Mouse (Mus musculus): ENCODE measurements around the gene Lgr5.

Gene Lgr5

DNA sequence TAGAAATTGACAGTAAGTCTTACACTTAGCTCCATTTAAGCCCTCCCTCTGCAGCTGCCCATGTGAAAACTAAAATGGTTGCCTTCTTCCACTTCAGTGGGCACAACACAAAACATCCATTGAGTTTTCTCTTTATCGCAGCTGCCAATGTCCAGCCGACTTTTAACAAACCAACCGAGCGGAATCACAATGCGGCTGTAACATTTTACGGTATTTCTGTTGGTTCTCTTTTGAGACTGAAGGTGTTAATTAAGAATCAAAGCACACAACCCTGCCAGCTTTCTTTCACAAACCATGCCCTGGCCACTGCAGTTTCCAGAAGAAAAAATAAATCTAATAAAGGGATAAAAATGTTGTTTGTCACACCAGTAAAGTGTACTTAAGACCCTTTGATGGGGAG is 16.3 kb downstream of the Lgr5 start:
- DNase-seq (ENCODE audit: low read depth, low spot score): no peak

DNA sequence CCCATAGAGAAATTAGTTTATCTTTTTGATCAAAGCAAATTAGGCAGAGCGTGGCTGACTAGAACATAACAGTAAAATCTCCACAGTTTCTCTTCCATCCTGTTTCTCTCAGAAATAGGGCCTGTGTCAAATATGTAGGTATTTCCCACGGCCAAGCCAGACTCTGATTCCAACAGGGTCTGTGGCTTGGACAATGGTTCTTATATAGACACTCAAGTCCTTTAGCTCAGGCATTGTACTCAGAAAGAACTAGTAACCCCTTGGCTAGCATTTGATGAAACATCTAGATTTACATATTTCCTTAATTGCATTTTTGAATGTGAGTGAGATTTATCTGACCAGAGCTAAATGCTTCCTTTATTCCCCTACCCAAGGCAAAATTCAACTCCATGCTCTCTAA is 17.0 kb downstream of the Lgr5 start:
- no peak for DNase-seq (ENCODE audit: low read depth, low spot score)

DNA sequence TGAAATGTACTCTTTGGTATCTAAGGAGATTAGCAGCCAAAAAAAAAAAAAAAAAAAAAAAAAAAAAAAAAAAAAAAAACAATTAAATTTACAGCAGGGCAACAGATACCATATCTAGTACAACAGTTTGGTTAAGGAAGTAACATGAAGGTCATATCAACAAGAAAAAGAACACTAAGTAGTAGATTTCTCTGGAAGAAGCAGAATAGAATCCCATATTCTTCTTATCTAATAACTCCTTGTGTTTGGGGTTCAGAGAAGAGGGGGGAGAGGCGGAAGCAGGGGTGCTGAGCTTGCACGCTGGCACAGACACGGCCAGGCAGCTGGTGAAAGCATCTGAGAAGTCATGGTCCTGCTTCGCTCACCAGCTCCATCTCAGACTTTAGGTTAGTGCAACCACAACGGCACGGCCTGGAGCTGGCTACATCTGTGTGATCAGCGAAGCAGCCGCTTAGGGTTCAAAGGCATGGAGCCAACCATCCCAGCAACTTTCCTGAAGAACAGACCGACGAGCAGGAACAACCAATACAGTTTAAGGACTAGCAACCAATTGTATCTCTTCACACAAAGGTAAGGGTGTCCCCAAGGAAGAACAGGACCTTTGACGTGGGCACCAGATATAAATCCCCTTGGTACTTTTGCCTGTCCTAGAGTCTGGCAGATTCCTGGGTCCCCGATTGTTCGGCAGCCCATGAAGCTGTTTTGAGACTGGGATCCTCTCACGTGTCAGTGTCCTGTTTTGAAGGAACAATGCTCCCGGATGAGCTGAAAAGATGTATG is 17.7 kb downstream of the Lgr5 start, which contains the start of gene A930009A15Rik:
A930009A15Rik (plus strand) TSS at position 275 of the 780 bp plus-strand sequence.
- no peak for DNase-seq (ENCODE audit: low read depth, low spot score)

DNA sequence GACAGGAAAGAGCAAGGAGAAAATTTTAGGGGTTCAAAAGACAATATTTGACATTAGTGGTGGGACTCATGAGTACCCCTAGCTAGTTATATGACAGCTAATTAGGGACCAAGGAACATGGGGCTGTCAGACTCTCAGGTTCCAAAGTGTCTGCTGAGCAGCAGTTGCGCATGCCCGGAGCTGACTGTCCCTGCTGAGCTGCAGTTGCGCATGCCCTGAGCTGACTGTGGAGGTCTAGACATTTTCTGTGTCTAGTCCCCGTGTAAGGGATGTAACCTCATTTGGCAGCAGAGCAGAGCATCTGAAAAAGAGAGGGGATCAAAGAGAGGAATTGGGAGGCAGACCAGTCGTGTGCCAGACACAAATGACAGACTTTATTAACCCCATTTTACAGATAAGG is 23.6 kb downstream of the Lgr5 start:
- no peak for DNase-seq (ENCODE audit: low read depth, low spot score)

DNA sequence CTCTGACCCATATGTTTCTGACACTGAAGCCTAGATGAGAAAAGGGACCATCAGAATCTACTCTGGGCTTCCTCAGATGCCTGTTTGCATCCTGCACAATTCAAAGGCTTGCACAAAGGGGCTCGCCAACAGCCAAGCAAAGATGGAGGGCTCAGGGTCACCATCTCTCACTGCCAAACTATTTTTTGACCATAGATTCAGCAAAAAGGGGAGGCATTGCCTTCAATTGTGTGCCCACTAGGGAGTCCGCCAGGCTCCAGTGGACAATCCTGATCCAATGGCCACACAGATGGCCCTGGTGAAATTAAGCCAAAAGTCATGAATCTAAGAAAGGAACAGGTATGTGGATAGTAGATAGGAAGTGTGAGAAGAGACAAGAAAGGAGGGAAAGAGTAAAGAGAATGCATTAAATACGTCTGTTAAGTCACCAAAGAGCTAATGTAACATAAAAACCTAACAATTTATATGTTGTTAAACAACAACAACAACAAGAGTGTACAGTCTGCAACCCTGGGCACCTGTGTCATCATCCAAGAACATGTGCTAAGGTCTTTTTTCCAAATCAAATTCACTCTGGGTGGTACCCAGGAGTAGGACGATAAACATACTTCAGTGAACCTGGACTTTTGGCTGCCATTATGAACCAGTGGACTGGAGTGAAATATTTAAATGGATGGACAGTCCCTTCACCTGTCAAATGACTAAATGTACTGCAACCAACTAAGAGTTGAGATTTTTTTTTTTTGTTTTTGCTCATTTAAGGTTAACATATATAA is 24.5 kb downstream of the Lgr5 start:
- DNase-seq (ENCODE audit: low read depth, low spot score): no peak

DNA sequence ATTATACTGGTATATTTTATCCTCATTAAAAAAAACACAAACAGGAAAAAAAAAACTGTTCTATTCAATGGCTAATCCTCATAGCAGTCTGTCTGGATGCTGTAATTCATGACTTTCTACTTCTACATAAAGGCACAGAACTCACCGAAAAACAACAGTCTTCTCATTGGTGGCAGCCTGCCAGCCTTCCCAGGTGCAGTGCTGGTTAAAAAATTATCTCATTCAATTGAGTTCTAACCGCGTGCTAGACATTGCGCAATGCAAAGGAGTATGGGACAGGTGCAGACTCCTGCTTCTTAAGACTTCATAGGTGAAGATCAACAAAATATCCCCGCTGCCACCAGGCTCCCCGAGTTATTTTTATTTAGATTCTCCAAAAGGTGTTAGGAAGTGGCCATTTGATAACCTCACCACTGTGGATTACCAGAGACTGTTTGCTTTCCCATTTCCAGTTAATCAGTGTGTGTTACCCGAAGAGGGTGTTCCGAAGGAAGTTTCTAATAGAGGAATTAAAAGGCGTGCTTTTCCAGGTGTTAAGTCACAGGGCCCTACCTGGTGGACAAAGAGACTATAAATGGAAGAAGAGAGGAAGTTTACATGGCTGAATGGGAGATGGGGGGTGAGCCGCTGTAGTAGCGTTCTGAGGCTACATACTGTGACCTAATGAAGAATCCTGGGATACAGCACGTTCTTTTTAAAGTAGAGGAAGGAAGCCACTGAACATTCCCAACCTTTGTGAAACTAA is 26.3 kb downstream of the Lgr5 start:
- no peak for DNase-seq (ENCODE audit: low read depth, low spot score)

DNA sequence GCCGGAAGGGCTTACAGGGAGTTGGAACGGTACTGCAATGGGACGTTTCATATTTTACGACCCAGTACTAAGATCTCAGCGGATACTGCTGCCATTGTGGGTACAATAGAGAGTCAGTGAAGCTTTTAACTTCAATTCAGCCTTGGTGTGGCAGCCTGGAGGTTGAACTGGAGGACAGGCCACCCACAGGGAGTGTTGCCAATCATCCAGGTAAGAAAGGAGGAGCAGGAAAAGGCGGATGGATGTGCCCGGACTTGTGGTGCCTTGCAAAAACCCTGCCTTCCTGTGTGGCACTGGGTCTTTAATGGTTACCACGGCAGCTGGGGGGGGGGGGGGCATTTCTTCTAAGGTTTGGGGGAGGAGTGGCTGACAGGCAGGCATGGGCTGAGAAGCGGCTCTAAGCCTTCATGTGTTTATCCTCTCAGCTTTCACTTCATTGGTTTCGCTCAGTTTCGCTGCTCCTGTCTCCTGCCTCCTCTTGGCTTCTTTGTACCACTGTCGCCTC is 30.8 kb downstream of the Lgr5 start:
- DNase-seq (ENCODE audit: low read depth, low spot score): no peak

DNA sequence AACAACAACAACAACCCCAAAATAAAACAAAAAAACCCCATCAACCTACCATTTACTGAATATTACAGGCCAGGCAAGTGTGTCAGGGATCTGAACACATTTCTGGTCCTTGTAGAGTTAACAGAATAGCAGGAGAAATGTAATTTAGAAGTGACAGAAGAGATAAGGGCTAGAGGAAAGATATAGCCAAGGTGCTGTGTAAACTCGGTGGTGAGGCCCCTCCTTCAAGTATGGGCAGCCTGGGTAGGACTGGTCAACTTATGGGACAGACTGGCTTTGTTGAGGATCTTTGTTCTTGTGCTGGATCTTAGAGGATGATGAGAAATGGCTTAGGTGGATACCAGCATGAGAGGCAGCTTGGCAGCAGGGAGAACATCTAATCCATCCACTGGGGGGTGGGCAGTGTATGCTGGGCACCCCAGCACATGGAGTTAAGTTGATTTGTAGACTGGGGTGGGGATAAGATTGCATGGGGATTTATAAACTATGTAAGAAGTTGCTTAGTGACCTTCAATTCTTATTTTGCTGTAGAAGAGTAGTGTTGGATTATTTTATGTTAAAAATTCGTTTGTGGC is 32.3 kb downstream of the Lgr5 start:
- DNase-seq (ENCODE audit: low read depth, low spot score): no peak

DNA sequence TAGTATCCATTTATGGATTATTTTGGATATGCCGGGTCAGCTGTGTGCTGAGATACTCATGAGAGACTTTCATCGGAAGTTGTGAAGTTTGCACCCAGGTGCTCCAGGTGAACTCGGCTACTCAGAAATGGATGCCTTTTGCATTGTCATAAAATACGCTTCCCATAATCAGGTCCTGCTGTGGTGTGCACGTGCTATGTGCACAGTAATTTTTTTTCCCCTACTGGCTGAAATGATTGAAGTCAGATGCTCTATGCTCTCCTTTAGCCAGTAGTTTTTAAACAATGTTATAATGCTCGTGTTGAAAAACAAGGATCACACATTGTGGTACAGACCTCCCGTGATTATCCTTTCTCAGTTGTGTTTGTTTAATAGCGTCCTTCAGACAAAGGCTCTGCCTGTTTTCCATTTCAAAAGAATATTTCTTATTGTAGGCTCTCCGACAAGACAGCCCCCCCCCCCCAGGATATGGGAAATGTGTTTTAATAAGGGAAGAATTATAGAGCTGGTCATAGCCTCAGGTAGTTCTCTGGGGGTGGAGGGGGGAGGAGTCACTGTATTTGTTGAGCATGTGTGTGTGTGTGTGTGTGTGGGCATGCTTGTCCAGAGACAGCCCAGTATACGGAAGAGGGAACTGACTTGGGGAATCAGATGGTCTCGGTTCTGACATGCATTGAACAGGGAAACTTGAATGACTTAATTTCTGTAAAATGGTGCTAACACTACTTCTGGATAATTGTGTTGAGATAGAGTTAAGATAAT is 34.0 kb downstream of the Lgr5 start:
- DNase-seq (ENCODE audit: low read depth, low spot score): no peak

DNA sequence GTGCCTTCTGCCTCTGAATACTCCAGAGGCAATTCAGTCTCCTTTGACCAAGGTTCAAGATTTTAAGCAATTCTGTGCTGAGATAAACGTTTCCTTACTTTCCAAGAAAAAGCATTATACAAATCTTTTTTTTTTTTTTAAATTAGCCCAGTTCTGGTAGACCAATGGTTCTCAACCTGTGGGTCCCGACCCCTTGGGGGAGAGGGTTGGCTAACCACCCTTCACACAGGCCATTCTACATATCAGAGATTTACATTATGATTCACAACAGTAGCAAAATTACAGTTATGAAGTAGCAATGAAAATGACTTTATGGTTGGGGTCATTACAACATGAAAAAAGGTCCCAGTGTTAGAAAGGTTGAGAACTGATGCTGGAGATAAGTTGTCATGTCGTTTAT is 36.5 kb downstream of the Lgr5 start:
- no peak for DNase-seq (ENCODE audit: low read depth, low spot score)

DNA sequence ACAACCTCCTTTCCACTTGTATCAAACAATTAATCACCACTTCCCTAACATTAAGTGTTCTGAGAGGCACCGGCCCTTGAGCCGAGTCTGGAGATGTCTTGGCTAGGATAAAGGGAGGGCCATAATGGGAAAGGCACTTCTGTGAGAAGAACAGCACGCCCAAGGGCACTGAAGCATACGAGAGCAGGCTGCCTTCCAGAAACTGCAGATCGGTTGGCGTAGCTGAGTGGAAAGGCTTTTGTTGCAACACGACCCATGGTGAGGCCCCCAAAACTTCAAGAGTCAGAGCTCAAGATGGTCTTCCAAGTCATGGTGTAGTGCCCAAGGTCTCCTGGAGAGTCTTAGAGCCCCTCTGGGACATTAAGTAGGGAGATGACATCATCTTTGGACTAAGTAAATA is 37.3 kb downstream of the Lgr5 start:
- no peak for DNase-seq (ENCODE audit: low read depth, low spot score)

DNA sequence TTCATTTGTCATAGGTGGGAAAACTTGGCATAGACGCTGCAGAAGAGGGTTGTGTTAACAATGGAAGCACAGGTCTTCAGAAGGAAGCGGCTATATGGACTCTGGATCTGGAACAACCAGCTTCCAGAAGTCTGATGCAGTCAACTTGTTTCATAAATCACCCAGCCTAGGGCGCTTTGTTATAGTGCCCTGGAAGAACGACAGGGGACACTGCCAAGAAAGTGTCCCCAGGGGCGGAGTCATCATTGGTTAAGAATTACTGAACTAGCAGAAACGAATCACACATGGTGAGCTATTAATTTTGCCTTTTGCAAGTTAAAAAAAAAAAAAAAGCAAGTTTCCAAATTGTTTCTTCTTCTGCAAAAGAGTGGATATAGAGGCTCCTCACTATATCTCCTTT is 44.7 kb downstream of the Lgr5 start:
- DNase-seq (ENCODE audit: low read depth, low spot score): no peak

DNA sequence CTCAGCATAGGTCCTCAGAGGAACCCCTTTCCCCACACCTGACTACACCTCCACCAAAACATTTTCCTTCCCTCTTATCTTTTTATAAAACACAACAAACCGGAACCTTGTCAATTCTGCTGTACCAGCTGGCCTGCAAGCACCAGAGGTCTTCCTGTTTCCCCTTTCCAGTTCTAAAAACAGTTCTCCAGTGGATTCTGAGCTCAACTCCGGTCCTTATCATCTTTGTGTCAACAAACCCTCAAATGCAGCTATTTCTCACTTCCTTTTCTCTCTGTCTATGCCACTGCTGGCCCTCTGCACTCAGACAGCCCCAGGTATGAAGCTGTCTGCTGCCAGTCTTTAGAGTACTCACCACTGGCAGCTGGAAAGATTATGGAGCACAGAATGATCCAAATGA is 56.8 kb downstream of the Lgr5 start:
- DNase-seq (ENCODE audit: low read depth, low spot score): no peak

DNA sequence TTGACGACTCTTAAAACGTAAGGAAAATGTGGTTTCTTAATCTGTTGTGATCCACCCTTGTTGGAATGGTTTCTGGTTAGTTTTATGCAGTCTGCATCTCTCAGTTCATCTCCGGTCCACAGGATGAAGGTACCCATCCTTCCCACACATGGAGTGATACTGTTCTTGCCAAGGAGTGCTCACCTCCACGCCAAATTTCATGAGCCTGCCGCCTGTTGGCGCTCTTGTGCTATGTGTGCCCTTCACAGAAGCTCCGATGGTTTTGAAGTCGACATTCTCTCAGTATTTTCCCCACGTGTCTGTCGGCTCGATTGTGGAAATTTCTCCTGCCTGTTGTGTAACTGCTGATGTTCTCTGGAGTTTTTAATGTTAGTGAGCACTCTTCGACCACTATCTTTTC is 57.8 kb downstream of the Lgr5 start:
- DNase-seq (ENCODE audit: low read depth, low spot score): no peak

DNA sequence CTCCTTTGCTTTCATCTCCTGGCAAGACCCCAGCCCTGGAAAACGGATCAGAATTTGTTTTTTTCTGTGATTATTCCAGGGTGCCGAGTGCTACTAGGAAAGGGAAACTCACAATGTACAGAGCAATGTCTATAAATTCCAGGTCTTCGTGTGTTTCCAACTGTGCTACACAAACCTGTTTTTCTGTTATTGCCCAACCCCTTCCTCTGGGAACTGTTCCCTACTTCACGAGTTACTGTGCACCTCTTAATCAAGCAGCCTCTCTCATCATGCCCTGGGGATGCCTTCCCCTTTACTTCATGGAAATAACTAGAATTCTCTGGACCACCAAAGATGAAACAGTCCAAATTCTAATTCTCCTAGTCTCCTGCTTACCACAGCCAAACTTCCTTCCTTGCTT is 58.7 kb downstream of the Lgr5 start:
- no peak for DNase-seq (ENCODE audit: low read depth, low spot score)

DNA sequence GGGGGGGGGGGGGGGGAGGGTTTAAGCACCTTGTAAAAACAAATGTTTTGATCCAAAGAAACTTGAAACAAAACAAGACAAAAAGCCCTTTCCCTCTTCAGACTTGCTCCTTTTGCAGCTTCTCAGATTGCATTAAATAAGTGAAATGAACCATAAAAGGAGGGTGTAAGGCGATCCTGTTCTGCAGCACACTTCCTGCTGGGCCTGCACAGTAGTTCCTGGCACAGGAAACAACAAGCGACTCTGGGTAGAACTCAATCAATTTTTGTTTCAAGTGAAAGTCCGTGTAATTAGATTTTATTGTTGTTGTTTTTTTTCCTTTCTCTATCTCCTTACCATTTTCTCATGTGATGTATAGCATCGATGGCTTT is 66.5 kb downstream of the Lgr5 start:
- DNase-seq (ENCODE audit: low read depth, low spot score): no peak

DNA sequence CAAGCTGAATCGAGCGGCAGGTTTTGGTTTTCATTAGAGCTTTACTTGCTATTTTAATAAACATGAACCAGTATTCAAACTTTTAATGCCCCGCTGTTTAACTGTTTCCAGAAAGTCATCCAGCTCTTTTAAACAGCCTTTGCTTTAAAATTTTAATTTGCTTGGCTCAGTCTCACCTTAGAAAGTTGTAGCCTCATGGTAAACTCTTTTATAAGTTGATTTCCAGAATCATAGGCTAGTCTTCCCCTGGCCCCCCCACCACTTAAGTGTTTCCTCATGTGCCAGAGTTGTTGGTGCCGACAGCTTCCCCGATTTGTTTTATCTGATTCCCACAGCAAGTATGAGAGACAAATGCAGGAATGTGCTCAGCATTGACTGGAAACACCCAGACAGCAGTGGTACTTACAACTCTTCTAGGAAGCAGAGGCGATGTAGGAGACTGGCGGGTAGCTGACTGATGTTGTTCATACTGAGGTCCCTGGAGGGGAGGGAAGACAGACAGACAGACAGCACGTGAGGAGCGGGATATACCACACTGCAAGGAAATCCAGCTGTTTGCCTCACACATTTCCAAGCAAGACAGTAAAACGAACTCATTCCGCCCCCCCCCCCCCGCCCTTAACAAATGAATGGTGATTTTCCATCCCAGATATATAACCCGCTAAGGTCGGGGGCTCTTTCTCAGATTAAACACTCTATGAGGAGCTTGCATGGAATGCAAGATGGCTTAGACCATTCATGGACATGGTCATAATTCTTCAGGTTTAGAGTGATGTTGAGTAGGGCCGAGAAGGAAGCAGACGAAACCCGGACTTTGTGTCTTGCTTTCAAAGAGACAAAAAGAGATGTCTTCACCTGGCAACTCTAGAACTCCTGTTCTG is 67.1 kb downstream of the Lgr5 start:
- DNase-seq (ENCODE audit: low read depth, low spot score): no peak

DNA sequence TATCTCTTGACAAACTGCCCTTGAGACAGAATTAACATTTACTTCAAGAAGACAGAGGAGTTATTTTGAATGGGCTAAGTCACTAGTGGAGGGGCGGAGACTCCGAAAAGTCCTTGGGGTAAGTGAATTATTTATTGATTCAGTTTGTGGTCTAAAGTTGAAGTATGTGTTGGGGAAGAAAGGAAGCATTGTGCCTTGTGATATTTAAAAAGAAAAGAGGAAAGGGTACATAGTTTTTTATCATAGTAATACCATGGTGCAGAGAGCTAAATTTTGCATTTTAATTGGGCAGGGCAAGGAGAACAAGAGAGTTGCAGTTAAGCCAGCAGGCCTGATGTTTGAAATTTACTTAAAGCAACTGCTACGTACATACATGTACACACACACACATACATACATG is 68.7 kb downstream of the Lgr5 start:
- no peak for DNase-seq (ENCODE audit: low read depth, low spot score)

DNA sequence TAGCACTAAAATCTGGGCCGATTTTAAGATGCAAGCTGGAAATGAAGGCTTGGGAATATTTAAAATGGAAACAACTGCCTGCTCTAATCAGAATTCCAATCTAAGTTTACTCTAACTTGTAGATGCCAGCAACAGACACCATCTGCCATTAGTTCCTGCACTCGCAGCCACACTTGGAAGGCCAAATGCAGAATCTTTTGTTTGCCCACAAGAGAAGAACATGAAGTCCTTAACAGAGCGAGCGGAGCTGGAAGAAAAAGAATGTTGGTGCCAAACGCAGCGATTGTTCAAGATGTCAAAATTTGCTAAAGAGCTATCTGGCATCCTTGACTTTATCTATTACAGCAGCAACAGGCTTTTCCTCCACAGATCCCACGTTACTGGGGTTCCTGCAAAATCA is 72.1 kb downstream of the Lgr5 start:
- DNase-seq (ENCODE audit: low read depth, low spot score): no peak

DNA sequence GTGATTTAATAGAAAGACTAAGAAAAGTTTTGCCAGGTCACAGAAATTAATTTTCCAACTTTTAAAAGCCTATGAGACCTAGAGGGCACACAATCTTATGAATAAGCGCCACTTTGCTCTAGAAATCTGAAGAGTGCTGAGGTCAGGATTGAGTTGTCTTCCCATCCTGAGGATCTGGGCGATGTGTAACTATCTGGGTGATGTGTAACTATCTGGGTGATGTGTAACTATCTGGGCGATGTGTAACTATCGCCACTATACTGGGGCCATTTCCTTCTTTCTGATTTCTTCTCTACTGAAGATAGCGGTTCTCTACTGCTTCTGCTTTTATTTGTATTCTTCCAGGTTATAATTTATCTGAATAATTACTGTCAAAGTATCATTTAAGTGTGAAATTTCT is 76.6 kb downstream of the Lgr5 start:
- DNase-seq (ENCODE audit: low read depth, low spot score): no peak

Data from skeletal muscle tissue, adult 2 months (tissue).